Mouse (Mus musculus): Measurements from ENCODE around the gene Capn13. TPM values are rescaled to one million over a fixed set of nuclear protein-coding genes. Genes with fewer than 3 reads are reported as not detected.
"Not testable (repeated sequence)": the region's sequence is repeated elsewhere in the genome, so short reads cannot be mapped to it uniquely, and the experiment has no call there.

Capn13 gene
- total RNA-seq, 4 experiments from 2014 or later, result not detected

DNA sequence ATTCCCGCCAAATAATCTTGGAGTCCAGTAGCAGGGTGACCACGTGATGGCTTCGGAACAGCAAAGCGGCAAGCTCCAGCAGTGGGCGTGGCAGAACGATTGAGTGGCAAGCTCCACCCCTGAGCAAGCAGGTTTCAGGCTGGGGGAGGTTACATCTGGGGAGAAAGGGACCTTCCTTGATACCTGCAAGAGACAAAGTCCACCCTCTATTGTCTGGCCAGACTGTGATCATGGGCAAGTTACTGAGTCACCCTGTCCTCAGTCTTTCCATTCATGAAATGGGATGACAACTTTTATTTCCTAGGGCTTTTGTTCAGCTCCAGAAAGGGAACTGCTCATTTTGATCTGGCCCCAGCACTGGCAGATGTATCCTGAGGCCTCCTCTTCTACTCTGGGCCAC is 118.0 kb downstream of the Capn13 start:
- not testable (repeated sequence) for DNase-seq (ENCODE audit: low spot score in 2 of 2)

DNA sequence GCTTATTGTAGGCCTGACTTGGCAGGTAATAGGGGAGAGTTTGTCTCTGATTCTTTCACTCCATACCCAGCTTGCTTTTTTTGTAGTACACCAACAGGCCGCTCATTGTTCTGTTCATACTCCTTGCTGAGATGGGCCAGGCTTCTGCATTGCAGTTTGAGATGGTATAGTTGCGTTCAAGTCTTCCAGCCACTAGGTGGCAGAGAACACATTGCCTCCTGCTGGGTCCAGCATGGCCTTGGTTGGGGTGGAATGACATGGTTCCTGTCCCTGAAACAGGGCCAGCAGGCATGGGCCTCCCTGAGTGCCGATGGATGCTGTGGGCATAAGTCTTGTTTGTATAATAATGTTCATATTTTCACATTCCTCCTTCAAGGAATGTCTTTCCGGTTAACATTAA is 122.9 kb downstream of the Capn13 start:
- no peak for DNase-seq (ENCODE audit: low spot score in 2 of 2)

- DNase-seq (ENCODE audit: low spot score in 2 of 2), result no peak
Measured at GRCm38 (mm10) chr17:73275066-73275465, 125.6 kb downstream of the Capn13 start.

DNA sequence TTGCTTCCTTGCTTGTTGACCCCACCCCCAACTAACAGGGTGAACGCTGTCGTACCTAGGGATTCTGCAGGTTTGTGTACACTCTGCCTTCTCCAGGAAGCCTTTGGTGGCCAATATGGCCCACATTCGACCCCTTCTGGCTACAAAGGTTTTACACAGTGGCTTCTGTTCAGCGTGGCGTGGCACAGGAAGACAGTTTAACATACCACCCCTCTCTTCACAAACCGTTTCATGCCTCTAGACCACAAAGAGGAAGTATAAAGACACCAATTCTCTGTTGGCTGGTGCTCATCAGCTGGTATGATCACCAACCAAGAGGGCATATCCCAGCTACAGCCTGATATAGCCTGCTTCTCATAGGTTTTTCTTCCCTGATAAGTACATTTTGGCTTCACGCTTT is 126.9 kb downstream of the Capn13 start:
- DNase-seq (ENCODE audit: low spot score in 2 of 2), result no peak

- peak; percentile 77 to 88 for DNase-seq (ENCODE audit: low spot score in 2 of 2)
Measured at GRCm38 (mm10) chr17:73271797-73272600, 128.7 kb downstream of the Capn13 start.

GRCm38 (mm10) chr17:73270871-73271796 is 129.5 kb downstream of the Capn13 start:
- DNase-seq (ENCODE audit: low spot score in 2 of 2), result peak; percentile 40 to 47

GRCm38 (mm10) chr17:73263077-73263501 is 137.6 kb downstream of the Capn13 start:
- peak; percentile 80 to 84 for DNase-seq (ENCODE audit: low spot score in 2 of 2)

- DNase-seq (ENCODE audit: low spot score in 2 of 2), result no peak
Measured at GRCm38 (mm10) chr17:73262558-73262957, 138.1 kb downstream of the Capn13 start.

DNA sequence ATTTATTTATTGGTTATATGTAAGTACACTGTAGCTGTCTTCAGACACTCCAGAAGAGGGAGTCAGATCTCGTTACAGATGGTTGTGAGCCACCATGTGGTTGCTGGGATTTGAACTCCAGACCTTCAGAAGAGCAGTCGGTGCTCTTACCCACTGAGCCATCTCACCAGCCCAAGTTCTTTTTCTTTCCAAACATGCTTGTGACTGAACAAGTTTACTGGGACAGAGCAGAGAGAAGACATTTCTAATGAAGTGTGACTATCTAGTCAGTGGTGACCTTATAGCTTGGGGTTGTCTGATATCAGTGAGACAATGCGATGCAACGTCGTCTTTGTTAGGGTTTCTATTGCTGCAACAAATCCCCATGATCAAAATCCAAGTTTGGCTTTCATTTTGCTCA is 141.4 kb downstream of the Capn13 start:
- DNase-seq (ENCODE audit: low spot score in 2 of 2), result not testable (repeated sequence)

DNA sequence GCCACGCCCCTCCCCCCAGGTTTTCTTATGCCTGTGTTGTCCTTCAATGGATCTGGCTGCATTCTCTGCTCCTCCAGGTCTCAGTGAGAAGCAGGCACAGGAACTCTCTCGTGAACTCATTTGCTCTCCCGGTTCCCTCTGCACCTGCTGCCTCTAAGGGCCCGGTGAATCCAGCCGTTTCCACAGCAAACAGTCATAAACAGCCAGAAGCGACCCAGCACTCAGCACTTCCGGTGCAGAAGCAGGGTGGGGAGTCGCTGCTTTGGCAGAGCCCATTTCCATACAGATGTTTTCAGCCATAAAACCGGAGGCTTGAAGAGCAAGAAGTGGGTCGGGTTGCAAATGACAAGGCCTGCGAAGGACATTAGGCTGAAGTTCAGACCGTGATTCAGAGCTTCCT is 142.0 kb downstream of the Capn13 start:
- no peak for DNase-seq (ENCODE audit: low spot score in 2 of 2)
